Comparison of ENCODE assay signal across 10 mouse cellular contexts in genomic region chr11:69799394-69800137, GRCm38 (mm10). TPM values are rescaled to one million over a fixed set of nuclear protein-coding genes. Genes with fewer than 3 reads are reported as not detected.
DNase-seq lines count a peak whose midpoint lies in the region; ATAC-seq and TF ChIP-seq lines count a peak whose summit lies in the region.
"Had no signal": no experiment of that assay in that cellular context is flagged by ENCODE, and none has a peak within 500 bp of the region (broad histone marks: within the 10 kb centered on the region; RNA-seq: fewer than 3 reads in every experiment).

No protein-coding gene starts in this region.

- H3K27me3 ChIP-seq in kidney, postnatal 0 days (ENCODE audit: insufficient read depth, low read length), result no peaks in the 10 kb centered on the region
- peaks cover 47% of the 10 kb centered on the region for H3K27me3 ChIP-seq in hindbrain, embryonic 13.5 days
- H3K27me3 ChIP-seq in midbrain, postnatal 0 days (ENCODE audit: insufficient read depth, low read length), result no peaks in the 10 kb centered on the region; the same call in 1 of the 2 replicates

- H3K4me1 ChIP-seq in kidney, postnatal 0 days (replicated peaks; ENCODE audit: insufficient read depth, low read length), result peaks cover 45% of the 10 kb centered on the region
- H3K4me1 ChIP-seq in hindbrain, embryonic 13.5 days (replicated peaks), result peaks cover 74% of the 10 kb centered on the region
- H3K4me1 ChIP-seq in midbrain, postnatal 0 days (ENCODE audit: insufficient read depth, low read length), result peaks cover 8% of the 10 kb centered on the region; the same call in 1 of the 2 replicates

- H3K9ac ChIP-seq in kidney, postnatal 0 days (ENCODE audit: low read depth, low read length), result no peak overlapping the region
- peak overlapping the region; percentile 89 for H3K9ac ChIP-seq in hindbrain, embryonic 13.5 days
- H3K9ac ChIP-seq in midbrain, postnatal 0 days (replicated peaks; ENCODE audit: low read length, poor library complexity, severe bottlenecking), result peak overlapping the region; percentile 68
- H3K9ac ChIP-seq: liver, embryonic 14.5 days had no signal

- no peak for TF ChIP-seq CTCF in kidney, postnatal 0 days (IDR thresholded peaks at IDR 0.05; ENCODE audit: low read depth)
- TF ChIP-seq CTCF in midbrain, postnatal 0 days (IDR thresholded peaks at IDR 0.05), result no peak

- H3K4me2 ChIP-seq in kidney, postnatal 0 days (ENCODE audit: low read length), result peak overlapping the region; percentile 93
- H3K4me2 ChIP-seq in hindbrain, embryonic 13.5 days, result peak overlapping the region; percentile 94
- H3K4me2 ChIP-seq in midbrain, postnatal 0 days (ENCODE audit: low read depth, low read length, poor library complexity, severe bottlenecking), result peak overlapping the region; percentile 96

- H3K36me3 ChIP-seq in kidney, postnatal 0 days (ENCODE audit: insufficient read depth, low read length), result no peaks in the 10 kb centered on the region
- H3K36me3 ChIP-seq in hindbrain, embryonic 13.5 days, result peaks cover 4% of the 10 kb centered on the region
- 0 out of 2 replicates have a peak, but pooled peaks cover 6% of the 10 kb centered on the region for H3K36me3 ChIP-seq in midbrain, postnatal 0 days (ENCODE audit: insufficient read depth, low read length)

- H3K27ac ChIP-seq in kidney, postnatal 0 days, result no peak overlapping the region
- H3K27ac ChIP-seq in hindbrain, embryonic 13.5 days, result peak overlapping the region; percentile 95
- peak overlapping the region; percentile 90 for H3K27ac ChIP-seq in midbrain, postnatal 0 days (ENCODE audit: low read depth, low read length)
- H3K27ac ChIP-seq: liver, embryonic 14.5 days had no signal

- ATAC-seq in kidney, postnatal 0 days (replicated peaks; ENCODE audit: low FRiP score, low read depth), result no peak
- ATAC-seq in hindbrain, embryonic 13.5 days (ENCODE audit: low FRiP score), result no peak
- ATAC-seq in midbrain, postnatal 0 days (ENCODE audit: low FRiP score), result no peak

- WGBS in kidney, postnatal 0 days, result 21% methylated on average over 12 of the region's 12 CpGs
- 15% methylated on average over 12 of the region's 12 CpGs for WGBS in hindbrain, embryonic 13.5 days
- 11% methylated on average over 12 of the region's 12 CpGs for WGBS in midbrain, postnatal 0 days

- no peak for DNase-seq in kidney, postnatal 0 days (ENCODE audit: low spot score)
- no peak for DNase-seq in kidney, adult 9 months
- DNase-seq in R1 (ENCODE audit: low read depth, low spot score), result peak; percentile 68
- DNase-seq in midbrain, postnatal 0 days (ENCODE audit: low spot score), result peak; percentile 48
- no peak for DNase-seq in left cerebral cortex, adult 11 months (ENCODE audit: low spot score)
- no peak for DNase-seq in ovary, adult 18-20 months (ENCODE audit: low spot score)
- no peak for DNase-seq in layer of hippocampus, postnatal 36 days

- H3K9me3 ChIP-seq in kidney, postnatal 0 days (replicated peaks; ENCODE audit: low read length), result no peaks in the 10 kb centered on the region
- H3K9me3 ChIP-seq in hindbrain, embryonic 13.5 days, result no peaks in the 10 kb centered on the region
- H3K9me3 ChIP-seq in midbrain, postnatal 0 days (ENCODE audit: low read length), result no peaks in the 10 kb centered on the region

- no peak overlapping the region for H3K4me3 ChIP-seq in kidney, postnatal 0 days (replicated peaks; ENCODE audit: low read depth, low read length)
- H3K4me3 ChIP-seq in hindbrain, embryonic 13.5 days, result peak overlapping the region; percentile 52
- H3K4me3 ChIP-seq in midbrain, postnatal 0 days (ENCODE audit: low read depth, low read length), result peak overlapping the region; percentile 49

RNA-seq across cellular contexts. Expression of gene Fgf11, which starts 2.1 kb away (rescaled TPM):
- 0.63 and 0.98 TPM in 2 replicates for polyA plus RNA-seq in kidney, postnatal 0 days (2015; fragmentation: Nextera tagmentation; extraction: Ambion mirVana)
- polyA plus RNA-seq in hindbrain, embryonic 13.5 days (2015; fragmentation: Nextera tagmentation; extraction: Ambion mirVana), result 4.8 and 5.5 TPM in 2 replicates
- 12.7 and 16.4 TPM in 2 replicates for total RNA-seq in midbrain, postnatal 0 days (2014; rRNA removed)
- 2.6 and 2.8 TPM in 2 replicates for polyA plus RNA-seq in midbrain, postnatal 0 days (2015; fragmentation: Nextera tagmentation; extraction: Ambion mirVana)
- 10 to 100 TPM; 29.2 to 31.6 TPM for total RNA-seq in layer of hippocampus, postnatal 36 days (2021)

RNA-seq across cellular contexts. Expression of gene Chrnb1, which starts 3.8 kb away (rescaled TPM):
- 12.0 and 12.1 TPM in 2 replicates for polyA plus RNA-seq in kidney, postnatal 0 days (2015; fragmentation: Nextera tagmentation; extraction: Ambion mirVana)
- polyA plus RNA-seq in hindbrain, embryonic 13.5 days (2015; fragmentation: Nextera tagmentation; extraction: Ambion mirVana), result 1.5 and 2.6 TPM in 2 replicates
- total RNA-seq in midbrain, postnatal 0 days (2014; rRNA removed), result 1.5 and 1.6 TPM in 2 replicates
- polyA plus RNA-seq in midbrain, postnatal 0 days (2015; fragmentation: Nextera tagmentation; extraction: Ambion mirVana), result 1.1 TPM in 2 replicates
- 1 to 10 TPM in 1 of 2 experiments, under 1 TPM in 1; 0.72 to 1.3 TPM for total RNA-seq in layer of hippocampus, postnatal 36 days (2021)

RNA-seq across cellular contexts. Expression of gene Tmem102, which starts 5.9 kb away (rescaled TPM):
- polyA plus RNA-seq in kidney, postnatal 0 days (2015; fragmentation: Nextera tagmentation; extraction: Ambion mirVana), result 22.9 and 23.0 TPM in 2 replicates
- 1.1 TPM in 2 replicates for polyA plus RNA-seq in hindbrain, embryonic 13.5 days (2015; fragmentation: Nextera tagmentation; extraction: Ambion mirVana)
- 0.16 TPM in 1 of 2 replicates, not detected in the other for total RNA-seq in midbrain, postnatal 0 days (2014; rRNA removed)
- polyA plus RNA-seq in midbrain, postnatal 0 days (2015; fragmentation: Nextera tagmentation; extraction: Ambion mirVana), result 0.80 and 0.94 TPM in 2 replicates
- total RNA-seq in layer of hippocampus, postnatal 36 days (2021), result under 1 TPM in 1 of 2 experiments, not detected in 1; 0.17 TPM

RNA-seq across cellular contexts. Expression of gene Gm39566, which starts 15.5 kb away (rescaled TPM):
- polyA plus RNA-seq in kidney, postnatal 0 days (2015; fragmentation: Nextera tagmentation; extraction: Ambion mirVana), result not detected in 2 replicates
- polyA plus RNA-seq in hindbrain, embryonic 13.5 days (2015; fragmentation: Nextera tagmentation; extraction: Ambion mirVana), result not detected in 2 replicates
- not detected in 2 replicates for total RNA-seq in midbrain, postnatal 0 days (2014; rRNA removed)
- polyA plus RNA-seq in midbrain, postnatal 0 days (2015; fragmentation: Nextera tagmentation; extraction: Ambion mirVana), result not detected in 2 replicates
- not detected for total RNA-seq in layer of hippocampus, postnatal 36 days (2021)
- total RNA-seq: adrenal gland, postnatal 36 days had no signal
- polyA plus RNA-seq: liver, embryonic 14.5 days had no signal

RNA-seq across cellular contexts. Expression of gene Spem2, which starts 18.7 kb away (rescaled TPM):
- not detected in 2 replicates for polyA plus RNA-seq in kidney, postnatal 0 days (2015; fragmentation: Nextera tagmentation; extraction: Ambion mirVana)
- polyA plus RNA-seq in hindbrain, embryonic 13.5 days (2015; fragmentation: Nextera tagmentation; extraction: Ambion mirVana), result 0.10 TPM in 1 of 2 replicates, not detected in the other
- total RNA-seq in midbrain, postnatal 0 days (2014; rRNA removed), result not detected in 2 replicates
- not detected in 2 replicates for polyA plus RNA-seq in midbrain, postnatal 0 days (2015; fragmentation: Nextera tagmentation; extraction: Ambion mirVana)
- total RNA-seq in layer of hippocampus, postnatal 36 days (2021), result not detected
- total RNA-seq: adrenal gland, postnatal 36 days had no signal
- polyA plus RNA-seq: liver, embryonic 14.5 days had no signal

Comparison
In these comparisons a context has a peak if more than half of its experiments do, and no peak if none do; other contexts are left out.
1. DNase-seq: peak in R1 (single experiment) and midbrain, postnatal 0 days (single experiment); none in kidney, postnatal 0 days (single experiment), kidney, adult 9 months (single experiment), left cerebral cortex, adult 11 months (single experiment), ovary, adult 18-20 months (single experiment) and layer of hippocampus, postnatal 36 days (0 of 2).
2. RNA of gene Tmem102, which starts 5.9 kb away (polyA plus RNA-seq): 22.9 to 23.0 TPM in kidney, postnatal 0 days; 1.1 TPM in hindbrain, embryonic 13.5 days and 0.80 to 0.94 TPM in midbrain, postnatal 0 days; every median in the first group is over 10 times any median in the second.
3. Peak in every context shown above with its lines, with median percentiles within 50 percentile points of each other: H3K4me2 ChIP-seq.